Mouse (Mus musculus) stomach, postnatal 0 days (tissue): Measurements from ENCODE around the gene Pkp4. TPM values are rescaled to one million over a fixed set of nuclear protein-coding genes. Genes with fewer than 3 reads are reported as not detected.

Source experiments
- ATAC-seq: fragments of 200-750 bp; cut with Nextera tagmentation; 2 replicates; pipeline ENCODE4 v1.8.0; 2017; ENCODE audit not compliant: low FRiP score, low TSS enrichment
- DNase-seq: peaks from one replicate; pipeline ENCODE4 v3.0.0-alpha.2; 2016; ENCODE audit warnings: low spot score
- H3K27ac ChIP-seq: fragments of 300-500 bp; sonication (generic); replicated peaks from 2 replicates; pipeline ENCODE4 v1.5.1; 2014; ENCODE audit warnings: mild to moderate bottlenecking, control low read depth
- H3K27me3 ChIP-seq: fragments of 300-500 bp; sonication (generic); 2 replicates; pipeline ENCODE4 v1.6.1; 2014; ENCODE audit warnings: low read length; ENCODE audit not compliant: control insufficient read depth, insufficient read depth
- H3K36me3 ChIP-seq: fragments of 300-500 bp; sonication (generic); 2 replicates; pipeline ENCODE4 v1.6.1; 2014; ENCODE audit warnings: low read length, mixed read lengths; ENCODE audit not compliant: control insufficient read depth, insufficient read depth
- H3K4me1 ChIP-seq: fragments of 300-500 bp; sonication (generic); replicated peaks from 2 replicates; pipeline ENCODE4 v1.6.1; 2014; ENCODE audit warnings: antibody characterized with exemption; ENCODE audit not compliant: control insufficient read depth, insufficient read depth
- H3K4me2 ChIP-seq: fragments of 300-500 bp; sonication (generic); replicated peaks from 2 replicates; pipeline ENCODE4 v1.6.1; 2014; ENCODE audit warnings: low read depth, mild to moderate bottlenecking, control low read depth, moderate library complexity
- H3K4me3 ChIP-seq: fragments of 300-500 bp; sonication (generic); 2 replicates; pipeline ENCODE4 v1.5.1; 2014; ENCODE audit warnings: low read depth, low read length, control low read depth
- H3K9ac ChIP-seq: fragments of 300-500 bp; sonication (generic); 2 replicates; pipeline ENCODE4 v1.6.1; 2014; ENCODE audit warnings: mild to moderate bottlenecking, low read length, control low read depth, mixed read lengths
- H3K9me3 ChIP-seq: fragments of 300-500 bp; sonication (generic); 2 replicates; pipeline ENCODE4 v1.6.1; 2016; ENCODE audit warnings: low read length; ENCODE audit not compliant: control insufficient read depth
- CTCF ChIP-seq: IDR thresholded peaks from 2 replicates; pipeline ENCODE4 v1.5.1; 2016; ENCODE audit warnings: antibody characterized with exemption, low read depth, mild to moderate bottlenecking, moderate library complexity
- EP300 ChIP-seq: optimal IDR thresholded peaks from 2 replicates; pipeline ENCODE3; 2016; ENCODE audit warnings: antibody characterized with exemption
- WGBS: fragments of 180-500 bp; shearing (Covaris S2); extraction: QIAGEN DNeasy Blood & Tissue Kit; methylation state at CpG from one replicate; pipeline ENCODE4 v1.1.7; 2014; 5-methylcytosine and 5-hydroxymethylcytosine counted together
- polyA plus RNA-seq: library from polyadenylated mRNA; unstranded; fragments of >200 nt; fragmentation: Nextera tagmentation; extraction: Ambion mirVana; gene quantifications from 2 replicates; pipeline ENCODE4 v1.2.1, GENCODE M21; 2015

The Pkp4 gene
- polyA plus RNA-seq, 1 experiment from 2014 or later, result 16.9 TPM

- Histone ChIP-seq H3K4me1 (no peaks in the 10 kb centered on the region), H3K9me3 (peaks cover 7% of the 10 kb centered on the region; the same call in 1 of the 2 replicates), H3K27me3 (no peaks in the 10 kb centered on the region), H3K4me3 (no peak overlapping the region), H3K36me3 (peaks cover 13% of the 10 kb centered on the region), H3K9ac (no peak overlapping the region), H3K27ac (no peak overlapping the region), H3K4me2 (no peak overlapping the region)
- DNase-seq (no peak), ATAC-seq (no peak)
- TF ChIP-seq EP300 (no peak), CTCF (peak; percentile 50)
- WGBS, result 97% methylated on average over 1 of the region's 1 CpGs
These were observed 158.0 kb downstream of the Pkp4 start for GRCm38 (mm10) chr2:59318631-59319030.

GRCm38 (mm10) chr2:59327946-59328345, 167.3 kb downstream of the Pkp4 start:
- no peaks in the 10 kb centered on the region for H3K27me3 ChIP-seq
- no peak overlapping the region for H3K27ac ChIP-seq
- WGBS, result 91% methylated on average over 5 of the region's 5 CpGs
- H3K4me3 ChIP-seq, result no peak overlapping the region
- H3K4me1 ChIP-seq, result no peaks in the 10 kb centered on the region
- peaks cover 3% of the 10 kb centered on the region for H3K36me3 ChIP-seq
- no peak overlapping the region for H3K4me2 ChIP-seq
- ATAC-seq (no peak), DNase-seq (no peak)
- H3K9ac ChIP-seq, result no peak overlapping the region
- no peaks in the 10 kb centered on the region for H3K9me3 ChIP-seq
- TF ChIP-seq CTCF (no peak), EP300 (no peak)

- Histone ChIP-seq H3K27ac (no peak overlapping the region), H3K9ac (no peak overlapping the region), H3K9me3 (no peaks in the 10 kb centered on the region), H3K4me1 (no peaks in the 10 kb centered on the region), H3K36me3 (peaks cover 5% of the 10 kb centered on the region), H3K4me3 (no peak overlapping the region), H3K27me3 (no peaks in the 10 kb centered on the region), H3K4me2 (no peak overlapping the region)
- ATAC-seq (no peak), DNase-seq (no peak)
- 89% methylated on average over 9 of the region's 9 CpGs for WGBS
- TF ChIP-seq CTCF (no peak), EP300 (no peak)
These were observed 170.4 kb downstream of the Pkp4 start for GRCm38 (mm10) chr2:59331093-59331492.

- Histone ChIP-seq H3K4me3 (no peak overlapping the region), H3K4me1 (no peaks in the 10 kb centered on the region), H3K9ac (no peak overlapping the region), H3K9me3 (no peaks in the 10 kb centered on the region), H3K4me2 (no peak overlapping the region), H3K36me3 (peaks cover 5% of the 10 kb centered on the region), H3K27ac (no peak overlapping the region), H3K27me3 (no peaks in the 10 kb centered on the region)
- 92% methylated on average over 4 of the region's 4 CpGs for WGBS
- no peak for DNase-seq
- no peak for ATAC-seq
- TF ChIP-seq CTCF, result no peak
- TF ChIP-seq EP300, result no peak
These were observed 171.9 kb downstream of the Pkp4 start for GRCm38 (mm10) chr2:59332523-59332922.

GRCm38 (mm10) chr2:59338501-59338900, 177.9 kb downstream of the Pkp4 start:
- DNase-seq (no peak), ATAC-seq (peak; percentile 93)
- Histone ChIP-seq H3K9ac (no peak overlapping the region), H3K36me3 (peaks cover 21% of the 10 kb centered on the region), H3K9me3 (no peaks in the 10 kb centered on the region), H3K27ac (peak overlapping the region; percentile 53; the same call in 1 of the 2 replicates), H3K4me2 (no peak overlapping the region), H3K4me3 (no peak overlapping the region), H3K27me3 (no peaks in the 10 kb centered on the region), H3K4me1 (no peaks in the 10 kb centered on the region)
- 53% methylated on average over 11 of the region's 11 CpGs for WGBS
- TF ChIP-seq EP300, result no peak
- TF ChIP-seq CTCF, result no peak

GRCm38 (mm10) chr2:59338926-59339325, 178.3 kb downstream of the Pkp4 start:
- H3K27ac ChIP-seq, result peak overlapping the region; percentile 53; the same call in 1 of the 2 replicates
- no peak for ATAC-seq
- H3K27me3 ChIP-seq, result no peaks in the 10 kb centered on the region
- no peak overlapping the region for H3K4me2 ChIP-seq
- no peak overlapping the region for H3K4me3 ChIP-seq
- H3K4me1 ChIP-seq, result no peaks in the 10 kb centered on the region
- no peaks in the 10 kb centered on the region for H3K9me3 ChIP-seq
- 80% methylated on average over 8 of the region's 8 CpGs for WGBS
- no peak for TF ChIP-seq CTCF
- no peak for TF ChIP-seq EP300
- no peak for DNase-seq
- H3K9ac ChIP-seq, result no peak overlapping the region
- H3K36me3 ChIP-seq, result peaks cover 21% of the 10 kb centered on the region
